Mouse (Mus musculus) lung, embryonic 14.5 days (tissue): ENCODE measurements around the gene 4931428F04Rik. TPM values are rescaled to one million over a fixed set of nuclear protein-coding genes. Genes with fewer than 3 reads are reported as not detected.

Experiments
- ATAC-seq: fragments of 200-750 bp; cut with Nextera tagmentation; 2 replicates; pipeline ENCODE4 v1.8.0; 2017; ENCODE audit warnings: mild to moderate bottlenecking, moderate TSS enrichment, moderate library complexity; ENCODE audit not compliant: insufficient read depth
- DNase-seq: peaks from one replicate; pipeline ENCODE4 v3.0.0-alpha.2; 2015
- H3K27ac ChIP-seq: fragments of 300-500 bp; sonication (generic); 2 replicates; pipeline ENCODE4 v1.5.1; 2014; ENCODE audit warnings: low read depth, mild to moderate bottlenecking, moderate library complexity
- H3K27me3 ChIP-seq: fragments of 300-500 bp; sonication (generic); 2 replicates; pipeline ENCODE4 v1.6.1; 2014; ENCODE audit warnings: low read length, control low read depth; ENCODE audit not compliant: insufficient read depth
- H3K36me3 ChIP-seq: fragments of 300-500 bp; sonication (generic); 2 replicates; pipeline ENCODE4 v1.6.1; 2014; ENCODE audit warnings: control low read depth; ENCODE audit not compliant: insufficient read depth
- H3K4me1 ChIP-seq: fragments of 300-500 bp; sonication (generic); 2 replicates; pipeline ENCODE4 v1.6.1; 2014; ENCODE audit warnings: antibody characterized with exemption, control low read depth; ENCODE audit not compliant: insufficient read depth
- H3K4me2 ChIP-seq: fragments of 300-500 bp; sonication (generic); 2 replicates; pipeline ENCODE4 v1.6.1; 2014; ENCODE audit warnings: mild to moderate bottlenecking
- H3K4me3 ChIP-seq: fragments of 300-500 bp; sonication (generic); 2 replicates; pipeline ENCODE4 v1.5.1; 2014; ENCODE audit warnings: low read depth, low read length
- H3K9ac ChIP-seq: fragments of 300-500 bp; sonication (generic); 2 replicates; pipeline ENCODE4 v1.6.1; 2014
- H3K9me3 ChIP-seq: fragments of 300-500 bp; sonication (generic); 2 replicates; pipeline ENCODE4 v1.6.1; 2016; ENCODE audit warnings: low read depth, low read length, control low read depth
- CTCF ChIP-seq: IDR thresholded peaks from 2 replicates; pipeline ENCODE4 v1.5.1; 2016; ENCODE audit warnings: antibody characterized with exemption, low read depth
- WGBS: fragments of 180-500 bp; shearing (Covaris S2); extraction: QIAGEN DNeasy Blood & Tissue Kit; methylation state at CpG from one replicate; pipeline ENCODE4 v1.1.7; 2014; 5-methylcytosine and 5-hydroxymethylcytosine counted together
- polyA plus RNA-seq: library from polyadenylated mRNA; unstranded; fragments of >200 nt; fragmentation: Nextera tagmentation; extraction: Ambion mirVana; gene quantifications from 2 replicates; pipeline ENCODE4 v1.2.1, GENCODE M21; 2014

Gene 4931428F04Rik
- polyA plus RNA-seq, 1 experiment from 2014 or later: 9.0 TPM

DNA sequence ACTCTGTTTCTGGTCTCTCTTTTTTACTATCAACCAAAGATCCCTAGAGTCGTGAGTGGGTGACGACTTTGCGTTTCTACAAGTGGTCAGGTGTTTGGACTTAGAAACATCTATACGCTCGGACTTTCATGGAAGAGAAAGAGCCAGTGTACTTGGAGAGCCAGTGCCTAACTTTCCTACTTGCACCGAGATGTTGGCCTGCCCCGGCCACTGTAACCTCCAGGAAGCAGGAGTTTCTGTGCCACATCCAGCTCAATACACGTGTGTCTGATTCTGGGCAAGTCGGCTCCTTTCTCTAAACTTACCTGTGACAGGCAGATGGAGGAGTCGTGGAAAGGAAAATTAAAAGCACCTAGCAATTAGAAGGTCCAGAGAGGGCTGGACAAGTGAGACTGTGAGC, 13.8 kb downstream of the 4931428F04Rik start, which contains the start of gene Nol3:
TSS of gene Nol3 (plus strand) at position 301 of the 400 bp plus-strand sequence.
- Histone ChIP-seq H3K27me3 (peaks cover 86% of the 10 kb centered on the region), H3K9ac (peak within 1 kb of the TSS; percentile 28; the same call in 1 of the 2 replicates), H3K4me3 (peak within 1 kb of the TSS; percentile 39), H3K36me3 (0 out of 2 replicates have a peak, but pooled peaks cover 2% of the 10 kb centered on the region), H3K27ac (no peak within 1 kb of the TSS), H3K4me1 (peaks cover 4% of the 10 kb centered on the region), H3K4me2 (peak within 1 kb of the TSS; percentile 77), H3K9me3 (no peaks in the 10 kb centered on the region)
- ATAC-seq (no peak), DNase-seq (no peak)
- 6% methylated on average over 10 of the region's 10 CpGs for WGBS
- TF ChIP-seq CTCF: no peak

DNA sequence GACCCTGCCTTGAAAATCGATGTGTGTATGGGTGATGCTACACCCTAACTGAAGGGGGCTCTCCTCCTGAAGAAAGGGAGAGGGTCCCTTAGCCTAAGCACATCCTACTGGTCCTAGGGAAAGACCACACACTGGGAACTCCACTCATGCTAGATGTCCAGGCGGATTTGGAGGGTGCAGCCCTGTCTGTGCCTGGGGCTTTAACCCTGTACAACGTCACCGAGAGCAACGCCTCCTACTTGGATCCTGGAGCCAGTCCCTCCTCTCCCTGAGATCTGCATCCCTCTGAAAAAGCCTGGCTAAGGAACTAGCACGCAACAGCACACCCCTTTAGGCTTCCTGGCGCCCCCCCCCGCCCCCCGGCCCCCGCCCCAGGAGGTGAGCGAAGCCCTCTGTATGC, 14.3 kb downstream of the 4931428F04Rik start:
- no peak overlapping the region for H3K4me3 ChIP-seq
- no peak overlapping the region for H3K9ac ChIP-seq
- peak overlapping the region; percentile 77; the same call in 1 of the 2 replicates for H3K4me2 ChIP-seq

DNA sequence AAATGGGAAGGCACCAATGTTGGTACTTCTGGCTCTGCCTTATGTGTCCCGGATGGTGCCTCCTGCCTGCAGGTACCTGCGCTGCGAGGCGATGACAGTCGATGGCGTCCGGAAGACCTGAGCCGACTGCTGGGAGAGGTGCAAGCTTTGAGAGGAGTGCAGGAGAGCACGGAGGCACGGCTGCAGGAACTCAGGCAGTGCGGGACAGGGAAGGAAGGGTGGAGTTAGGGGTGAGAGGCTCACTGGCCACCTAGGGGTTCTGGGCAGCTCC, 18.8 kb downstream of the 4931428F04Rik start:
- Histone ChIP-seq H3K27me3 (peaks cover 89% of the 10 kb centered on the region), H3K4me2 (no peak overlapping the region), H3K27ac (no peak overlapping the region), H3K9me3 (no peaks in the 10 kb centered on the region), H3K9ac (no peak overlapping the region), H3K4me1 (peaks cover 22% of the 10 kb centered on the region), H3K4me3 (no peak overlapping the region), H3K36me3 (no peaks in the 10 kb centered on the region)
- no peak for TF ChIP-seq CTCF
- WGBS: 4% methylated on average over 11 of the region's 11 CpGs
- no peak for DNase-seq
- no peak for ATAC-seq

More for the DNA sequence above, 14.3 kb downstream of the 4931428F04Rik start:
- H3K27me3 ChIP-seq: peaks cover 90% of the 10 kb centered on the region
- DNase-seq (no peak), ATAC-seq (no peak)
- WGBS: 12% methylated on average over 11 of the region's 11 CpGs
- no peak overlapping the region for H3K27ac ChIP-seq
- H3K9me3 ChIP-seq: no peaks in the 10 kb centered on the region
- 0 out of 2 replicates have a peak, but pooled peaks cover 2% of the 10 kb centered on the region for H3K36me3 ChIP-seq
- no peak for TF ChIP-seq CTCF
- H3K4me1 ChIP-seq: peaks cover 8% of the 10 kb centered on the region

DNA sequence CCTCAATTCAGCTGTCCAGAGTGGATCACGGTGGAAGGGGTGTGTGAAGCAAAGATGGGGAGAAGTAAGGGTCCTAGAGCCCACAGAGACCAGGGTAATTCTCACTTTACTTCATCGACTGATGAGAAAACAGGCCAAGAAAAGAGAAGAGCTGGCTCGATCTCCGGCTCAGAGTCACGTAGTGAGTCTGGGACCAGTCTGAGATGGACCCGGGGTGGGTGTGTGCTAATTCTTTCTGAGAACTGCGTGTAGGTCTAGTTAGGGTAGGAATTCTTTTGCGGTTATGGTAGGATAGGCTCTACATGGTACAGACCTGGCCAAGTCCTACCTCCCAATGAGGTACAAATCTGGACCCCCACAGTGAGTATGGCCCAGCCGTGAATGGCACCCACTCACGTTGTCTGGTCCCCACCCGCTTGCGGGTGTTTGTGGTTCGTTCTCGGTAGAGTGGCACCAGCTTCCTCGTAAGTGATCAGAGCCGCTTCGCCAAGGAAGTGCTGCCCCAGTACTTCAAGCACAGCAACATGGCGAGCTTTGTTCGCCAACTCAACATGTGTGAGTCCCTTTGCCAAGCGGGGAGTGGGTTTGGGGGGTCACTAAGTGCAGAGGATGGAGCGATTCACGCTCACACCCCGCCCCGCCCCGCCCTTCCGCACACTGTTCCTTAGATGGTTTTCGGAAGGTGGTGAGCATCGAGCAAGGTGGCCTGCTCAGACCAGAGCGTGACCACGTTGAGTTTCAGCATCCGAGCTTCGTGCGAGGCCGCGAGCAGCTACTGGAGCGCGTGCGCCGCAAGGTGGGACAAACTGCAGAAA, 19.4 kb downstream of the 4931428F04Rik start:
- DNase-seq (no peak), ATAC-seq (no peak)
- Histone ChIP-seq H3K4me3 (peak overlapping the region; percentile 44), H3K27me3 (peaks cover 84% of the 10 kb centered on the region), H3K4me1 (peaks cover 24% of the 10 kb centered on the region), H3K9me3 (no peaks in the 10 kb centered on the region), H3K9ac (peak overlapping the region; percentile 40; the same call in 1 of the 2 replicates), H3K4me2 (peak overlapping the region; percentile 89), H3K36me3 (no peaks in the 10 kb centered on the region), H3K27ac (no peak overlapping the region)
- WGBS: 4% methylated on average over 39 of the region's 39 CpGs
- TF ChIP-seq CTCF: no peak

DNA sequence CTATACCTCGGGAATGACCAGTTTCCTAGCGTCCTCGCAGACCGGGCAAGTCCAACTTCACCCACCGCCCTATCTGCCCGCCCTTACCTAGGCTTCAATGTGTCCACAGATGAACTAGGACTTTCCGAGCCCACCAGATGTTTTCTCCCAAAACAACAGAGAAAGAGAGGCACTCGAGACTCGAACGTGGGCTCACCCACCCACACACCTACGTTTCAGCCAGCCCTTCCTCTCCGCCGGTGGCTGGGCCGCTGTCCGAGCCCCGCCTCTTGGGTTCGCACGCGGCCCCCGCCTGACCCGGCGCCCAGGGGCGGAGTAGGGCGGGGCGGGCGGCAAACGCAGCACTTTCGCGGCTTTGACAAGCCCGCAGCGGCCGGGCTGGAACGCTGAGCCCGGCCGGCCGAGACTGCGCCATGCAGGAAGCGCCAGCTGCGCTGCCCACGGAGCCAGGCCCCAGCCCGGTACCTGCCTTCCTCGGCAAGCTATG, 20.2 kb downstream of the 4931428F04Rik start, which contains the start of gene Hsf4:
TSS of gene Hsf4 (plus strand) at position 341 of the 487 bp plus-strand sequence.
- no peaks in the 10 kb centered on the region for H3K36me3 ChIP-seq
- H3K4me1 ChIP-seq: peaks cover 30% of the 10 kb centered on the region
- H3K27me3 ChIP-seq: peaks cover 76% of the 10 kb centered on the region
- TF ChIP-seq CTCF: no peak
- ATAC-seq: peak; percentile 29
- H3K4me2 ChIP-seq: peak within 1 kb of the TSS; percentile 89
- peak within 1 kb of the TSS; percentile 40 for H3K9ac ChIP-seq
- peak within 1 kb of the TSS; percentile 44 for H3K4me3 ChIP-seq
- no peaks in the 10 kb centered on the region for H3K9me3 ChIP-seq
- peak; percentile 65 for DNase-seq
- under 1% methylated on average over 42 of the region's 42 CpGs for whole genome bisulfite sequencing
- no peak within 1 kb of the TSS for H3K27ac ChIP-seq

DNA sequence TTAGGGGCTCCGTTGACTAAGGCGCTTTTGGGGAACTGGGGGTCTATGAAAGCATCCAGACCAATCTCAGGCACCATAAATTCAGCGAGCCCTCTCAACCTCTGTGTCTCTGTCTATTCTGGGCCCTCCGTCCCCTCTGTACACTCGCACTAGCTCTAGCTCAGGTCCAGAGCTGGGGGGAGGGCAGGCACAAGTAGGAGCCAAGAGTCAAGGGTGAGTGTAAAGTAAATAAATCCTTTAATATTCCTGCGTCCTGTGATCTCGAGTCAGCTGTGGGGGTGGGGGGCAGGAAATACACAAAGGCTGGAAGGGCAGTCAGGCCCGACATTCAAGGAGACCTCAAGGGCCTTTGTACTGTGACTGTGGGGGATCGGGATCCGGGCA, 20.6 kb downstream of the 4931428F04Rik start:
- H3K9me3 ChIP-seq: no peaks in the 10 kb centered on the region
- peak overlapping the region; percentile 40 for H3K9ac ChIP-seq
- DNase-seq (no peak), ATAC-seq (no peak; the same call in 1 of the 2 replicates)
- no peaks in the 10 kb centered on the region for H3K36me3 ChIP-seq
- peak overlapping the region; percentile 44 for H3K4me3 ChIP-seq
- peaks cover 72% of the 10 kb centered on the region for H3K27me3 ChIP-seq
- no peak overlapping the region for H3K27ac ChIP-seq
- peaks cover 30% of the 10 kb centered on the region for H3K4me1 ChIP-seq
- TF ChIP-seq CTCF: no peak
- peak overlapping the region; percentile 89 for H3K4me2 ChIP-seq
- 1% methylated on average over 10 of the region's 10 CpGs for WGBS

DNA sequence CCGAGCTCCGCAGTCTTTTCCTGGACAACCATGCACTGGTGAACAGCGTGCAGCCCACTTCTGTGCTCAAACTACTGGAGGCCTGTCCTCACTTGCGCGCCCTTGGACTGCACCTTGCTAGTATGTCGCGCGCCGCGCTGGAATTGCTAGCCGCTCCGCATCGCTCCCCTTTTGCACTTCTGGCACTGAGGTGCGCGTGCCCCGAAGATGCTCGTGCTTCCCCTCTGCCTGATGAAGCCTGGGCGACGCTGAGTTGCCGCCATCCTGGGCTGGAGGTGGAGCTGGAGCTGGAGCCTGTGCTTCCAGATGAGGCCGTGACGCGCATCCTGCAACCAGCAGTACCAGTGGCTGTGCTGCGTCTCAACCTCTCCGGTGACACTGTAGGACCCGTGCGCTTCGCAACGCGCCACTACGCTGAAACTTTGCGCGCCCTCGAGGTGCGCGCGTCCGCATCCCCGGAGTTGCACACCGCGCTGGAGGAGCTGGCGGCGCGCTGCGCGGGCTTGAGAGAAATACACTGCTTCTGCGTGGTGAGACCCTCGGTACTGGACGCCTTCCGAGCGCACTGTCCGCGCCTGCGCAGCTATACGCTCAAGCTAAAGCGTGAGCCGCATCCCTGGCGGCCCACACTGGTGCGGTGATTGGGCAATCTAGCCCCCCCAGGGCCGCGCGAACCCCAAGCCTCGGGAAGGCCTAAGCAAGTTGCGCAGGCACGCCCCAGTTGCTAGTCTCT, 21.2 kb downstream of the 4931428F04Rik start:
- peaks cover 30% of the 10 kb centered on the region for H3K4me1 ChIP-seq
- peak overlapping the region; percentile 44 for H3K4me3 ChIP-seq
- H3K9me3 ChIP-seq: no peaks in the 10 kb centered on the region
- H3K27me3 ChIP-seq: peaks cover 70% of the 10 kb centered on the region
- no peak overlapping the region for H3K27ac ChIP-seq
- H3K36me3 ChIP-seq: no peaks in the 10 kb centered on the region
- TF ChIP-seq CTCF: no peak
- H3K4me2 ChIP-seq: peak overlapping the region; percentile 89
- peak overlapping the region; percentile 26; the same call in 1 of the 2 replicates for H3K9ac ChIP-seq
- peak; percentile 85 for DNase-seq
- under 1% methylated on average over 65 of the region's 65 CpGs for WGBS
- peak; percentile 62 for ATAC-seq
